Mouse (Mus musculus) cortical plate, adult 2 months (tissue): ENCODE data around the gene Sema4c.

Experiments
- CTCF ChIP-seq: fragments of 200-500 bp; IDR thresholded peaks from 2 replicates; pipeline ENCODE4 v1.5.1; 2011; ENCODE audit warnings: mild to moderate bottlenecking, control low read depth, low read length; ENCODE audit not compliant: insufficient read depth; ENCODE audit errors: extremely low read depth
- POLR2A ChIP-seq: fragments of 200-500 bp; IDR thresholded peaks from 2 replicates; pipeline ENCODE4 v1.6.1; 2011; ENCODE audit warnings: mild to moderate bottlenecking, low read length, control low read depth; ENCODE audit not compliant: insufficient read depth; ENCODE audit errors: extremely low read depth

- TF ChIP-seq POLR2A (no peak), CTCF (no peak)
Observed at GRCm38 (mm10) chr1:36539186-36539585, 19.0 kb downstream of the Sema4c start, which contains the start of gene Gm42417.
